Mouse (Mus musculus) lung, adult 18-20 months (tissue): ENCODE data around the gene Tiparp.

ENCODE experiments used
- DNase-seq, 2 experiments: peaks; one replicate each; pipeline ENCODE4 v3.0.0; 2022; ENCODE audit warnings: mixed read lengths in 2 of 2

The Tiparp gene

DNA sequence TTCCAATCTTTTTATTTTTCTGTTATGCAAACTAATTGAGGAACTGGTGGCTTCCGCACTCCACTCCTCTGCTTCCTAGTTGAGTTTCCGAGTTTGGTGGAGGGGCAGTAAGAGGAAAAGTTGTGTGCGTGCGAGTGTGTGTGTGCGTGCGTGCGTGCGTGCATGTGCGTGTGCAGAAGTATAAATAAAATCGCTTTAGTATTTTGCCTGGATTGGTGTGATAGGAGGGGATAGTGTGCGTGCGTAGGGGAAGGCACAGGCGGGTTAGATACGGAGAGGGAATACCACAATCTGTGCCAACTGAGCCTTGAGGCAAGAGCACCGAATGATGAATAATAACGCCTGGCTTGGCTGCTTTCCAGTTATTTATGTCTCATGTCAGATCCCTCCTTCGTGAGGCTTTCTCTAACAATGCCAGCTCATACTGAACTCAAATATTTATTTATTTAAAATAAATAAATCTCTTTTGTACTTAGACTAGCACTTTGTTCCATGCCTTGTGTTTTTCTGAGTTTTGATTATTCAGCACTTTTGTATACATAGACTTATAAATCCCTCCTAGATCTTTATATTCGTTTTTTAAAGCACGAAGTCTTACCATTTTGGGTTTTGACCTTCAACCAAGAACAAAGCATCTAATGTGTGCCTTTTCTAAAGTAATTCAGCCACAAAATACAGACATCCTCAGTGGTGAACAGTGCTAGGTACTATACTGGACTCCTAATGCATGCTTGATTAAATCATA is 1.4 kb downstream of the Tiparp start:
- peak in 1 of 2 experiments; percentile 69 for DNase-seq

DNA sequence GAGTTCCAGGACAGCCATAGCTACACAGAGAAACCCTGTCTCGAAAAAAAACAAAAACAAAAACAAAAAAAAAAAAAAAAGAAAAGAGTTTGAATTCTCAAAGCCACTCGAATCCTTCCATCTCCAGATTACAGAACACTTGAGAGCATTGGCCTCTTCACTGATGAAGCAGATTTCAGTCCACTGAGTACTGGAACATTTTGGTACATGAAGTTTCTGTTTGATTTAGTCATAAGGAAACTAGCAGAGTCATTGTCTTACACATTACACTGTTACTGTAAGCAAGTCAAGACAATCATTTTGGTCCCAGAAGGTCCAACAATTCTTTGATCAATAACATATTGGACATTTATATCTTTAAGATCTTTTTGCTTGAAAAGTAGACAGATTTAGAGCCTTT is 4.8 kb downstream of the Tiparp start:
- no peak for DNase-seq

DNA sequence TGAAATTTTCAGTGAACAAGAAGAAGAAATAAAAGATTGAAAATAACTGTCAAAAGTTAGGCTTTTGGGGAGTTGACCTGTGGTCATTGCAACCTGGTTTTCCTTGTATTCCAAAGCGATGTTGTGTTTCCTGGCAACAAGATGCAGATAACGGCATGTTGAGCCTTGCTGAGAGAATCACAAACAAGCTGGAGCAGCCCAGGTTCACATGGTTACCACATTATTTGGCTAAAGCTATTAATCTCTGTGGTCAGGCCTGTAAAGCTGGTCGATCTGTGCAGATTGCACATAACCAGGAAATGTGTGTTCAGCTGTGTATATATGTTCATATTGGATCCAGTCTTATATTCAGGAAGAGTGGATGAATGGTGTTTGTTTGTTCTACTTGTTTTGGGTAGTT is 5.4 kb downstream of the Tiparp start:
- DNase-seq, result peak; percentile 40 to 67

DNA sequence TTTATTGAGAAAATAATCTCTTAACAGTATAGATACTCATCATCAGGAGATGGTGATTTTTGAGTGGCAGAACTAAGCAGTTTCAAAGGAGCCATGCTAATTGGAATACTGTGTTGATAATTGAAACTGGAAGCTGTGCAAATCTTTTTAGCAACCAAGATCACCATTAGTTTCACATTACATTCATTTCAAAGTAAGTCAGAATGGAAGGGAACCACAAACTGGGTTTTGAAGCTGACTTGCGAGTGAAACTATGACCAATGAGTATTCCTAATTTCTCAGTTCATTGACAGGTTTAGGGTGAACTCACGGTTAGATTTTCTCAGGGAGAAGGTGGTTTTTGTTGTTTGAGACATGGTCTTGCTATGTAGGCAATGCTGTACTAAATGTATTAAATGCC is 6.3 kb downstream of the Tiparp start:
- no peak for DNase-seq

DNA sequence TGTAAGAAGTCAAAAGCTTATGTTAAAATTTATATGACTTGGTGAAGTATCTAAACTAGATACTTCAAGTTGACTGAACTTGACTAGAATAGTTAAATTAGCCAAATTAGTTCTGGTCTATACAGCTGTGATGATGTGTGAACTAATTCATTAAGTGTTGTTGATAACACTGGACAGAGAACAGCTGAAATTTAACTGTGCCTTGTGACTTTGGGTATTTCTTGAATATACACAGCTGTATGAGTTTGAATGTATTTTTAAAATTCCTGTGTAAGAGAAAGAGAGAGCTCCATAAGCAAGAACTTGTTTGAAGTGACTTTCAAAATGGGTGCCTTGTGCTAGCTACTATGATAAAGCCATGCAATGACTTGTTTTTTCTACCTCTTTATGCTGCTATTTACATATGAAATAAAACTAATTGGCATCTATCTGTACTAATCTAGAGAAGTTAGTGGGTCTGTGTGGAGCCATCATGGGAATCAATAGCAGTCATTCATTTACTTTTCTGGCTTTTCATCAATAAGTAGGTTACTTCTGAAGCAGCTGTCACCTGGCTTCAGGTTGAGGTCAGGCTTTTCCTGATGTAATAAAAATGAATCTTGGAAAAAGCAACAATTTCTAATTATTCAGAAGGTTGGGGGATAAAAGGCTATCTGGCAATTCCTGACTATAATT is 7.0 kb downstream of the Tiparp start:
- DNase-seq, result no peak

DNA sequence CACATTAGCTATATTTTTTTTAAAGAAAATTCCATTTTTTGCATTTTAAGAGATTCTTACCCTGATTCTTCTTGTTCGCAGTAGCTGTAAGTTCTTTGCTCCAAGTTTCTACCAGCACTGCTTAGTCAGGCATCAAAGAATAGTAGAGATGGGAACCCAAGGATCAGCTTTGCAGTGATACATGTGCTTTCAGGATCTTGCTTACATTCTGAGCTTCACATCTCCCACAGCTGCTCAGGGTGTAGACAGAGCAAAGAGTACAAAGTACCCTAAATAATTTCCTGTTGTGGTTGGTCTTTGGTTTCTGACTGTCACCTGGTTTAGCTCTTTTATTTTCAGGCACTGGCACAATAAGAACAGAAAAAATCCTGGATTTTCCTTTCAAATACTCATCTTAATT is 9.1 kb downstream of the Tiparp start:
- DNase-seq, result no peak

DNA sequence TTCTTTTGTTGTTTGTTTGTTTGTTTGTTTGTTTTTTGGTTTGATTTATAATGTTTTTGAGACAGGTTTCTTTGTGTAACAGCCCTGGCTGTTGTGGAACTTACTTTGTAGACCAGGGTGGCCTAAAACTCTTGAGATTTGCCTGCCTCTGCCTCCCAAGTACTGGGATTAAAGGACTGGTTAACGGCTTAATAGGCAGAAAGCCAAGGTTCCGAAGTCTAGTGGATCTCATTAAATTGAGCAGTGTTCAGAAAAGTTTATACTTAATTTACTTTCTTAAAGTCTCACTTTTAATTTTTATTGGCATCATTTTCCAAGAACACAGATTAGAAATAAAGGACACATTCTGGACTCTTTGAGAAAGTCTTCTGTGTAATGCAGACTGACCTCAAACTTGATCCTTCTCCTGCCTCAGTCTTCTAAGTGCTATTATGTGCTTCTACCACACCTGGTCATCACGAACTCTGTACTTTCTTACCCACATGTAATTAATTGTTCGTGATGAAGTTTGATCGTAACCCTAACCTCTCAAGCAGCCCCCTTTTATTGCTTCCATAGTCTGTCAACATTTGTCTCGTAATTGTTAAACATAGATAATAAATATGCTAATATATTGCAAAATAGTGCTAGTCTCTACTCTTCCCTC is 12.8 kb downstream of the Tiparp start:
- no peak for DNase-seq

DNA sequence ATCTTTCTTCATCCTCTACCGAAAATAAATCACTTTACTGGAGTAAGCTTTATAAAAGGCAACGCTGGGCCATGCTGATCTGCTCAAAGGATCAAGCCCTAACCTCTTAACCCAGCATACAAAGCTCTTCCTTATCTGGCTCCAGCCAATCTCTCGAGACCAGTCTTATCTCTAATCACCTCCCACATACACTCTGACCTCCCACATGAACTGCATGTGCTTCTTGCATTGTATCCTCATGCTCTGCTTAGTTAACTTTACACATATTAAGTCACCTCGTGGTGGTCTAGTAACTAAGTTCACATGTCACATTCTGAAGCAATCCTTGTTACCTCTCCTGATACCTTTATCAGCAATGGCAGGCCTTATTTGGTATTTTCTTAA is 13.3 kb downstream of the Tiparp start:
- no peak for DNase-seq

DNA sequence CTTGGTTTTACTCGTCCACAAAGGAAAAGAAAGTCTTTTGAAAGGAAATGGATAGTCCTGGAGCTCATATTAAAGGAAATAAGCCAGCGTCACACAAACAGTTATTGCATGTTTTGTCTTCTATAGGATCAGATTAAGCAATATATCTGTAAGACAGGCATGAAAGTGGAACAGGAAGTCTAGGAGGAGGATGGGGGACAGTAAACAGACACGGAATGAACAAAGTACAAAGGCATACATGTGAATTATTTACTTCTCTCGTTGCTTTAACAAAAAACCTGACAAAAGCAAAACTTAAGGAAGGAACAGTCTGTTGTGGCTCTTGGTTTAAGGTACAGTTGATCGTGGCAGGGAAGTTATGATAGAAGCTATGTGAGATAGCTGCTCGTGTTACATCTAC is 21.6 kb downstream of the Tiparp start:
- DNase-seq, result no peak

DNA sequence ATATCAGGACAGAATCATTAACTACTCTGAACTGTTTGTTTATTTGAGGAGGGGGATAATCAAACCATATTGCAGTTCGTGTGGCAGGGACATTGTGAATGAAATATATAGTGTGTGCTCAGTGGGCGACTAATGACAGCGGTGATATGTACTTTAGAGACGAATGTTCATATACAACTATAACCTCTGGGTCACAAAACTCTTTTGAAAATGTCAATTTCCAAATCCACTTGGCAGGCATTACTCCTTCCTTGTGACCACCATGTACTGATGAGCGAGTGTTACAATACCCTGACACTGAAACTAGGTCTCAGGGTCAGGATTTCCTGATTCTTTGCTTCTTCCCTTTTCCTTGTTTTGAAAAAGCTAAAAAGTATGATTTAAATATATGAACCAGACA is 22.9 kb downstream of the Tiparp start:
- DNase-seq, result no peak

DNA sequence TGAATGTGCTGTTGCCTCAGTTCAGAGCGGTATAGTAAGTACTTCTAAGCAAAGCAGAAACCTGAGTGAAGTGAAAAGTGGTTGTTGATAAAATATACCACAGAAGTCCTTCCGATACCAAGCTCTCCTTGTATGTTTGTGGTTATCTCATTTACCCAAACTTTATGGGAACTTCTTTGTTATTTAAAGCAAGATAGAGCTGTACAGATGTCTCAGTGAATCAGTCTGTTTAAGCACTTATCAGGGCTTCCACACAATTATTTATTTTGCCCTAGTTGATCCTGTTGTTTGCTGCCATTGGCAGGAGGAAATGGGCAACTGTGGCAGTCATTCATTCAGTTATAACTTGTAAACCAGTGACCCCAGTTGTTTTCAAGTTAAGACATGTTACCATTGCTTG is 26.4 kb downstream of the Tiparp start:
- DNase-seq, result no peak

DNA sequence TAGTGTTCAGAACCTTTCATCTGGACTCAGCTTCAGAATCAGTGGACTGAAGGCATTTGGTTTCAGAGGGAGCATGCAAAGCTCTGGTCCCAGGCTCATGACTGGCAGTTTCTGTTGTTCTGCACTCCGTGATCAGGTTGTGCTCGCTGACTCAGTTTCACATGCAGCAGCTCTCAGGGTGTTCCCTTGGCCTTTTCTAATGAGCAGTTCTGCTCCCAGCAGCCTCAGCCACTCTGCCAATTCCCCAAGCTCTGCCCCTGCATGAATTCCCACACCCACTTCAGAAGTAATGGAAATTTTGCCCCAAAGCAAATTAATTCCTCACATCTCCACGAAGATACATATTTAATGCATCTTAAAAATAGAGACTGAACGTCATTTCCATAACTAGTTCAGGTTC is 30.5 kb downstream of the Tiparp start:
- no peak for DNase-seq

DNA sequence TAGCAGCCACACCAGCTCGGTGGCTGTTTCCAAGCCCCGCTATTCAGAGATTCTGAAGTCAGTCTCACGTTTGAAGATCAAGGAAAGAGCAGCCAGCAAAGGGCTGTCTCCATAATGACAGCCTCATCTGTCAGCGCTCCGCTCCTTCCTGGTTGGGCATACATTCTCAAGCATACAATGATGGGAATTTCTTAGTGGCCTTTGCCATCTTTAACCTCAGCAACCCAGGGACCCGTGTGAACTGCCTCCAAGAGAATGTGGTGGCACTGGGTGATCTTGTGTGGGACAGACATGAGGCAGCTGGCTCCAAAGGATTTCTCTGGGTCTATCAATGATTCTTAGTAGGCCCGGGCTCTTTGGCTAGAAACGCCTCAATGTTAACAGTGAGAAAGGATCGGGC is 34.0 kb downstream of the Tiparp start:
- DNase-seq, result no peak

DNA sequence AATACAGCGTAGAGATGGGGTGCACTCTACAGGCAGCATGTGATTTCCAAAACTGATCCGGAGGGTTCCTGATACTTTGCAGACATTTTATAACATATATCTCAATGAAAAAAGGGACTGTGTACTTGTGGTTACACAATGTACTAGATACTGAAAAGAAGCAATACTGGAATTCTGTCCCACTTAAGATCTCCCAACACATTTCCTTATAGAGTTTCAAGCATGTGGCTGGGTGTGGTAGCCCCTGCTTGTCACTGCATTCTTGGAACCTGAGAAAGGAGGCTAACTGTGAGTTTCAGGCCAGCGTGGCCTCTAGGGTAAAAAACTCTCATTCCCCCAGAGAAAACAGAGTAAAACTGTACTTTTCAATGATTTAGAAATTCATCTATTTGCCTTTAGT is 34.5 kb downstream of the Tiparp start:
- DNase-seq, result no peak

DNA sequence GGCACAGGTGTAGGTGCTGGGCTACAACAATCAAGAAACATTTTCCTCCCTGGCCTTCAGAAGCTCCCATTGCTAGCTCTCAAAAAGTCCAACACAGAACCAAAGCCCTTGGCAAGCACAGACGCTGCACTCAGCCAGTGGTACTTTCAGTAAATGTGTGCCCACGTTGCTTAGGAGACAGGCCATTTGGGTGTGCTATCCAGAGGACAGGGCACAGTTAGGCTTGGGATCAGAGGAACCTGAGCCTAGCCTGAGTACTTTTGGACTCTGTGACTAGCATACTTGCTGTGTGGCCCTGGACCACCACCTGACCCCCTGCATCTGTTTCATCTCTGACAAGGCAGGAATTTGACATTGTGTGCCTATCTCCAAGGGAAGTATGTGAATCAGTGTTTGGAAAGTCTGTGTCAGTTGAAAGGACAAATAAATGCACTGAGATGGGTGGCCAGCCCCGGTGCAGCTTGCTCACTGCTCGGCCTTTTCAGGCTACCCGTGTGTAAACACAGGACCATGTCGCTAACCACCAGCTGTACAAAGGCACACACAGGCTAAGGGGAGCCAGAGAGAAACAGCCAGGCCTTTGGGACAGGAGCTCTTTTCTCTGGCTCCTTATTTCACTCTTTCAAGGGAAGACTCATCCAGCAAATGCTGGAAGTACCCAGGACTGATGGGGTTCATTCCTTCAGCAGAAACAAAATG is 35.9 kb downstream of the Tiparp start:
- DNase-seq, result peak; percentile 21 to 45

DNA sequence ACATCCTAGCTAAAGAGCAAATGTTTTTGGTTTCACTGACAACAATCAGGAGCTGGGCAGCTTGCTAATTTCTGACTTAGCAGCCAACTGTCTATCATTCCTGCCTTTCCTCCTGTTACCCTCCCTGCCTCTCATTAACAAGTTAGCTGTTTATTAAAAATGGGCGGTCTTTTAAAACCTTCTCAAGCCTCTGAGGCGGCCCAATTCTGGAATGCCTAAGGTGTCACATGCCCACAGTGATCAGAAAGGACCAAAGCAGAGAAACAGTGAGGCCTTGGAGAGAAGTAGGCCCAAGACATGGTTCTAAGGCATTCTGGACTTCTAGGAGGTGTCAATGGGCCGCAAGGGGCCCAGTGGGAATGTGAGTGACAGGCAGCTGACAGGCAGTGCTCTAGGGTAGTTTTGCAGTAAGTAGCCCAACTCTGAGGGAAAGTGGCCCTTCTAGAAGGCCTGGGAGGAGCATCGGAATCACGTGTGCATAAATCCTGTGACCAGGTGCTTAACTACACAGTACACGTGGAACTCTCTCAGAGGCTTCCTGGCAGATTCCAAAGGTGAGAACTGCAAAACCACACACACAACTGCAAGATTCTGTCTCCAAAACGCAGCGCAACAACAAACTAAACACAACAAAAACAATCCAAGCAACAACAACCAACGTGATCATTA is 37.6 kb downstream of the Tiparp start:
- DNase-seq, result no peak

DNA sequence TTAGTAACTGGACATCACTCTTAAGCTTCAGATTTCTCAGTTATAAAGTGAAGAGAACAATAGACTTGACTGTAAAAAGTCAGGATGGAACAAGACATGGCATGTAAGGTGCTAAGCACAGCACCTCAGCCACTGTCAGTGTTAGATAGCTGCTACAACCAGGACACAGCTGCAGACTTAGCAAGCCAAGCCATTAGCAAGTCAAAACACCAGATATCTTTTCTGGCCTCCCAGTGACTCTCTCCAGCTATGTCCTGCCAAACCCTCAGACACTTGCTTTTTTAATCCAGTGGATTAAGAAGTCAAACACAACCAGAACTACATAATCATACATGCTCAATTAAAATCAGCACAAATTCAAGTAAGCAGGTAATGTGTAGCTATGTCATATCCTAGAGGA is 41.7 kb downstream of the Tiparp start:
- no peak for DNase-seq

DNA sequence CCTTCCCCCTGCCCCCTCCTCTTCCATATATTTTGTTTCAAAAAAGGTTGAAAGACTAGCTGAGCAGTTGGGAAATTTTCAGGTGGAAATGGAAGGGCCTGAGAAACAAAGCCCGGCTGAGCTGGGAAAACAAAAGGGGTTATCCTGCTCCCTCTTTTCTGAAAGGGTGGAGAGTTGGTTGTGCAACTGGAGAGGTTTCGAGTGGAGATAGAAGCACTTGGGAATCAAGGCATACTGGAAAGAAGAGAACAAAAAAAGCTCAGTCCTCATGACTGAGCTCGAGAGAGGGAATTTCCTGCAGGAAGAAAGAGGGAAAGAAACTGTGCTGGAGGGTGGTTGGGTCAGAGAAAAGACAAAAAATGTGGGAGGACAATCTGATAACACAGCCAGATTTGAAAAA is 45.3 kb downstream of the Tiparp start:
- DNase-seq, result peak; percentile 48 to 68

DNA sequence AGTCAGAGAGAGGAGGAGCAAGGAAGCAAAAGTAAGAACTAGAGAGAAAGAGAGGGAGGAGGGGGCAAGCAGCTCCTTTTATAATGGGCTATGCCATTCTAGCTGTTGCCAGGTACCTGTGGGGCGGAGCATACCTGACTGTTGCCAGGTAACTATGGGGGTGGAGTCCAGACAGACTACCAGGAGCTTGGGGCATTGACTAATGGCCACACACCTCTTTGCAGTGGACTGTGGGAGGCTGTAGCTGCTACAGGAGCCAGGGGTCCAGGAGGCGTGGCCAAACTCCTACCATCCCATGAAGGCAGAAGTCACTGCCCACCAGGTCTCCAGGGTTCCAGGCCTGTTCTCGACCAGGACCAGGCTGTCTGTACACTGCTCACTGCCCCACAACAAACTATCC is 49.4 kb downstream of the Tiparp start:
- DNase-seq, result peak in 1 of 2 experiments; percentile 35

DNA sequence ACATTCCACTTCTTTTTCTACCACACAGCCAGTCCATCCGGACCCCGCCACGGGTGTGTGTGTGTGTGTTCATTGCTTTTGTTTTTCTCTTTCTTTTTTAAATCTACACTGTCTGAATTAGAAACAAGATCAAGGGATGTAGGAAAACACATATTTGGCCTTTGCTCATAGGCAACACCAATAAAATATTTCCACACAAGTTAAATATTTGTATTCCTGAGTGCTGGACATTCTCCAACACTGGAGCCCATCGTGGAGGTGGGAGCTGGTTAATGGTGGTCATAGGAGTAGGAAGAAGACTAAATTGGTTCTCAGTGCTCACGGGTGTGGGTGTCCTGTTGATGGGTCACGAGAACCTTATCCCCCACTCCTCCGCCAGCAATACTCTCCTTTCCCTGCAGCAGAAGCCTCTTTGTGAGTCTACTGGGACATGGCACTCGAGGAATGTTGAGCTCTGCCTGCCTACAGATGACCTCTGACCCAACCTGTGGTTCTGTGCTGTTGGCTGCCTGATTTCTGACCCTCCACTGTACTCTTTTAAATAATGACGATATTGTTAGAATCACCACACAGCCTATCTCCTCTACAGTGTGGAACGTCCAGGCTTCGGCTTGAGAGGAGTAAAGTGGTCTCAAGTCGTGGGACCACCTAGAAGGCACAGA is 51.2 kb downstream of the Tiparp start:
- DNase-seq, result peak in 1 of 2 experiments; percentile 11

DNA sequence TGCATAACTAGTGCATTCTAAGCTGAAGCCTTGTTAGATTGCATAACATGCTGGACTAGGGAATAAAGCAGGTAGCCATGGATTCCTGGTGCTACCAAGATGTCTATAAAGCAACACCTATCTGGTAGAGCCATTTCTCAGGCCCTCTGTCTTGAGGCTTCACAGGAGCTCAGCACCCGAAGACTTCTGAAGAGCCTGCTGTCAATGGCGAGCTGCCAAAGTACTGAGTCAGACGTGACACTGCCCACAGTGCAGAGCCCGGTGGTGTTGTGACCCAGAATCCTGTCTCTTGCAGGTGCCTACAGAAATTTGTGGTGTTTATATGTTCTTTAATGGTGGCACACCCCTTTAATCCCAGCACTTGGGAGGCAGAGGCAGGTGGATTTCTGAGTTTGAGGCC is 53.4 kb downstream of the Tiparp start:
- peak in 1 of 2 experiments; percentile 23 for DNase-seq

DNA sequence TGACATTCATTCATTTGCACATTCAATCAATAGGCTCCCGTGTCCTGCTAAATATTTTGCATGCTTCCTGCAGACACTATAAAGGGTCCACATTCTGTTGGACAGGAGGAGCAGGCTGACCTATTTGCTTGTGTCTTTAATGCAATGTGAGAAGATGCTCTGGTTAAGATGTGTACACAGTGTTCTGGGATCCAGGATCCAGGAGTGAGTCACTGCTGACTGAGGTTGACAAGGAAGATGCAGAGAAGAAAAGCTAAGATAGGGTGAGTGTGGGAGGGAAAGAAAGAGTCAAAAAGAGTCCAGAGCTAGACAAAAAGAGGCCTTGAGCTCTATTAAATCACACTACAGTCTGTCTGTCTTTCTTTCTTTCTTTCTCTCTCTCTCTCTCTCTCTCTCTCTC is 56.1 kb downstream of the Tiparp start:
- no peak for DNase-seq
